Mouse (Mus musculus): ENCODE results near the gene C130032M10Rik. TPM values are rescaled to one million over a fixed set of nuclear protein-coding genes. Genes with fewer than 3 reads are reported as not detected.

The C130032M10Rik gene
- polyA plus RNA-seq, 1 experiment from 2014 or later = not detected

- H3K4me2 ChIP-seq (replicated peaks; ENCODE audit: low read depth) = peak overlapping the region; percentile 35; the same call in 1 of the 2 replicates
- 34% methylated on average over 4 of the region's 4 CpGs for WGBS
- peaks cover 10% of the 10 kb centered on the region for H3K4me1 ChIP-seq (replicated peaks; ENCODE audit: control insufficient read depth, insufficient read depth, low read length)
- no peak overlapping the region for H3K4me3 ChIP-seq (ENCODE audit: low read depth, low read length)
- H3K27me3 ChIP-seq (replicated peaks; ENCODE audit: control insufficient read depth, insufficient read depth, low read length) = no peaks in the 10 kb centered on the region
- H3K36me3 ChIP-seq (ENCODE audit: control insufficient read depth, insufficient read depth) = no peaks in the 10 kb centered on the region
- H3K9me3 ChIP-seq (ENCODE audit: control insufficient read depth) = no peaks in the 10 kb centered on the region
- TF ChIP-seq CTCF (IDR thresholded peaks at IDR 0.05; ENCODE audit: low read depth) = no peak
- H3K9ac ChIP-seq (ENCODE audit: low read depth, low read length) = no peak overlapping the region
- ATAC-seq = no peak
- H3K27ac ChIP-seq (ENCODE audit: low read depth, low read length) = peak overlapping the region; percentile 73
Measured at GRCm38 (mm10) chr9:114548496-114548895, 33.0 kb downstream of the C130032M10Rik start.

- ATAC-seq = no peak
- 36% methylated on average over 5 of the region's 5 CpGs for WGBS
- Histone ChIP-seq H3K4me1 (replicated peaks; ENCODE audit: control insufficient read depth, insufficient read depth, low read length) (peaks cover 8% of the 10 kb centered on the region), H3K4me2 (replicated peaks; ENCODE audit: low read depth) (no peak overlapping the region), H3K9me3 (ENCODE audit: control insufficient read depth) (no peaks in the 10 kb centered on the region), H3K36me3 (ENCODE audit: control insufficient read depth, insufficient read depth) (no peaks in the 10 kb centered on the region), H3K9ac (ENCODE audit: low read depth, low read length) (no peak overlapping the region), H3K27ac (ENCODE audit: low read depth, low read length) (no peak overlapping the region), H3K27me3 (replicated peaks; ENCODE audit: control insufficient read depth, insufficient read depth, low read length) (no peaks in the 10 kb centered on the region), H3K4me3 (ENCODE audit: low read depth, low read length) (no peak overlapping the region)
- no peak for TF ChIP-seq CTCF (IDR thresholded peaks at IDR 0.05; ENCODE audit: low read depth)
Measured at GRCm38 (mm10) chr9:114549117-114549516, 33.6 kb downstream of the C130032M10Rik start.

- H3K9ac ChIP-seq (ENCODE audit: low read depth, low read length) = no peak overlapping the region
- no peak for ATAC-seq
- no peak overlapping the region for H3K27ac ChIP-seq (ENCODE audit: low read depth, low read length)
- TF ChIP-seq CTCF (IDR thresholded peaks at IDR 0.05; ENCODE audit: low read depth) = no peak
- no peaks in the 10 kb centered on the region for H3K9me3 ChIP-seq (ENCODE audit: control insufficient read depth)
- WGBS = 29% methylated on average over 6 of the region's 6 CpGs
- peaks cover 6% of the 10 kb centered on the region for H3K4me1 ChIP-seq (replicated peaks; ENCODE audit: control insufficient read depth, insufficient read depth, low read length)
- no peak overlapping the region for H3K4me3 ChIP-seq (ENCODE audit: low read depth, low read length)
- H3K27me3 ChIP-seq (replicated peaks; ENCODE audit: control insufficient read depth, insufficient read depth, low read length) = no peaks in the 10 kb centered on the region
- H3K36me3 ChIP-seq (ENCODE audit: control insufficient read depth, insufficient read depth) = no peaks in the 10 kb centered on the region
- H3K4me2 ChIP-seq (replicated peaks; ENCODE audit: low read depth) = no peak overlapping the region
Measured at GRCm38 (mm10) chr9:114550033-114550432, 34.5 kb downstream of the C130032M10Rik start.

- Histone ChIP-seq H3K27ac (ENCODE audit: low read depth, low read length) (no peak overlapping the region), H3K4me1 (replicated peaks; ENCODE audit: control insufficient read depth, insufficient read depth, low read length) (no peaks in the 10 kb centered on the region; the same call in none of the 2 replicates)
Measured at GRCm38 (mm10) chr9:114553828-114554227, 38.3 kb downstream of the C130032M10Rik start.

GRCm38 (mm10) chr9:114554355-114554979, 39.0 kb downstream of the C130032M10Rik start:
- peak; percentile 34; the same call in 1 of the 2 replicates for TF ChIP-seq CTCF (IDR thresholded peaks at IDR 0.05; ENCODE audit: low read depth)
- Histone ChIP-seq H3K4me2 (replicated peaks; ENCODE audit: low read depth) (no peak overlapping the region), H3K4me3 (ENCODE audit: low read depth, low read length) (no peak overlapping the region), H3K9me3 (ENCODE audit: control insufficient read depth) (no peaks in the 10 kb centered on the region), H3K36me3 (ENCODE audit: control insufficient read depth, insufficient read depth) (no peaks in the 10 kb centered on the region), H3K27ac (ENCODE audit: low read depth, low read length) (no peak overlapping the region), H3K9ac (ENCODE audit: low read depth, low read length) (no peak overlapping the region), H3K27me3 (replicated peaks; ENCODE audit: control insufficient read depth, insufficient read depth, low read length) (no peaks in the 10 kb centered on the region), H3K4me1 (replicated peaks; ENCODE audit: control insufficient read depth, insufficient read depth, low read length) (no peaks in the 10 kb centered on the region; the same call in none of the 2 replicates)
- ATAC-seq = peak; percentile 88
- WGBS = 36% methylated on average over 5 of the region's 5 CpGs

More at GRCm38 (mm10) chr9:114553828-114554227, 38.3 kb downstream of the C130032M10Rik start:
- TF ChIP-seq CTCF (IDR thresholded peaks at IDR 0.05; ENCODE audit: low read depth) = no peak
- ATAC-seq = no peak
- H3K27me3 ChIP-seq (replicated peaks; ENCODE audit: control insufficient read depth, insufficient read depth, low read length) = no peaks in the 10 kb centered on the region
- no peaks in the 10 kb centered on the region for H3K36me3 ChIP-seq (ENCODE audit: control insufficient read depth, insufficient read depth)
- no peak overlapping the region for H3K4me3 ChIP-seq (ENCODE audit: low read depth, low read length)
- H3K9me3 ChIP-seq (ENCODE audit: control insufficient read depth) = no peaks in the 10 kb centered on the region
- no peak overlapping the region for H3K9ac ChIP-seq (ENCODE audit: low read depth, low read length)
- no peak overlapping the region for H3K4me2 ChIP-seq (replicated peaks; ENCODE audit: low read depth)

GRCm38 (mm10) chr9:114556276-114556855, 40.9 kb downstream of the C130032M10Rik start:
- Histone ChIP-seq H3K9me3 (ENCODE audit: control insufficient read depth) (no peaks in the 10 kb centered on the region), H3K27me3 (replicated peaks; ENCODE audit: control insufficient read depth, insufficient read depth, low read length) (peaks cover 8% of the 10 kb centered on the region; the same call in 1 of the 2 replicates), H3K9ac (ENCODE audit: low read depth, low read length) (no peak overlapping the region), H3K27ac (ENCODE audit: low read depth, low read length) (no peak overlapping the region), H3K4me1 (replicated peaks; ENCODE audit: control insufficient read depth, insufficient read depth, low read length) (no peaks in the 10 kb centered on the region; the same call in none of the 2 replicates), H3K4me3 (ENCODE audit: low read depth, low read length) (peak overlapping the region; percentile 9; the same call in 1 of the 2 replicates), H3K36me3 (ENCODE audit: control insufficient read depth, insufficient read depth) (no peaks in the 10 kb centered on the region), H3K4me2 (replicated peaks; ENCODE audit: low read depth) (peak overlapping the region; percentile 56)
- 36% methylated on average over 10 of the region's 10 CpGs for whole genome bisulfite sequencing
- TF ChIP-seq CTCF (IDR thresholded peaks at IDR 0.05; ENCODE audit: low read depth) = no peak
- no peak for ATAC-seq
